Mouse (Mus musculus): ENCODE results near the gene Ypel2.

Gene Ypel2

DNA sequence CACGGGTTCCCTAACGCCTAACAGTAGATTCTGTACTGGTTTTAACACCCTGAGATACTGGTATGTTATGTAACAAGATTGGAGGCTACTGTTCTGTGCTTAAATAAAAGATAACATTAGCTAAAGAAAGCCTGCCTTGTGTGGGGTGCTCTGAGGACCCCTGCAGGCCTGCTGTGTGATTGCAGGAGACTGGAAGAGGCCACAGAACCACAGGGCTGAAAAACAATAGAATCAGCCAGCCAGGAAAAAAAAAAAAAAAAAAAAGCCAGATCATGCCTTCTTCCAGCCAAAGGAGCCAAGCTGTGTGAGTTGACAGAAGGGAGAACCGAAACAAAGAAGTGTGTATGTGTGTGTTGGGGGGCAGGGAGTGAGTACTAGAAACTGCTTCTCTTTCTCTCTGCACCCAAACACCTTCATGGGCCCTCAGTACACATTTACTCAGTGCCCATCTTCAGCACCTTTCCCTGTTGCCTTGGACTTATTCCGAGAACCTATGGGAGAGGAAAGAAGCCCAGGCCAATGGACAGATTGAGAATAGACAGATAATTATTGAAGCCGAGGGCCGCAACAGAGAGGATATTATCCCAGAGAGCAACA, 2.2 kb upstream of the Ypel2 start:
- peak; percentile 65 to 70 for DNase-seq (ENCODE audit: low spot score in 2 of 2)

DNA sequence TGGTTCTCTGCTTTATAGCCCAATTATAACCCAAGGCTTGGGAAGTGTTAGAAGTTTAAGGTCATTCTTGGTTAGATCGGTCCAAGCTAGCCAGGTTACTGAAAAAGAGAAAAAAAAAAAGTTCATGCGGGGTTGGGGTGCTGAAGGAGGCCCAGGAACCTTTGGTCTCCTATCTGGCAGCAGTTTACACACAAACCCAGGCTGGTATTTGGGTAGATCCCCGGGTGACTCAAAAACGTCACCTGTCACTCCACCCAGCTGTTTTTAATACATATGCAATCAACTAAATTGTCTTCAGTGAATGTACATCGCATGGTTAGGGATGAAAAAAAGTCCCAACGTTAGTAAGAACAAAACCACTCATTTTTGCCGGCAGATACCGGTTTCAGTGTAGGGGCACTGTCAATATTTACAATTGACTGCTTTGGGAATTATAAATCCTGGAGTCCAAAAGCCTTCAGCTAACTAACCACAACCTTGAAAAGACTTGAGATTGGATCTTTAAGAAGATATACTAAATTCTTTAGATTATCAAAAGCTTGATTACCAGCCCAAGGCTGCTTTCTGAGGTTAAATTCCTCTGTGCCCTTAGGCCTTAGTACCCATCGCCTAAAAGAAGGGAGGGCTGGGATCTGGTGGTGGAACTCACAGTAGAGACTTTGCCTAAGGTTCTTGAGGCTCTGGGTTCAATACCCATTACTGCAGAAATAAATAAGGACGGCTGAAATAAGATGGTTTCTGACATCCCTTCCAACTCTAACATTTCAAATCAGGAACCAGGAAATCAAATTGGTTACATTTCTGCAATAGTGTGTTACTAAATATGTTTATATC, 1.5 kb upstream of the Ypel2 start:
- DNase-seq (ENCODE audit: low spot score in 2 of 2), result no peak

DNA sequence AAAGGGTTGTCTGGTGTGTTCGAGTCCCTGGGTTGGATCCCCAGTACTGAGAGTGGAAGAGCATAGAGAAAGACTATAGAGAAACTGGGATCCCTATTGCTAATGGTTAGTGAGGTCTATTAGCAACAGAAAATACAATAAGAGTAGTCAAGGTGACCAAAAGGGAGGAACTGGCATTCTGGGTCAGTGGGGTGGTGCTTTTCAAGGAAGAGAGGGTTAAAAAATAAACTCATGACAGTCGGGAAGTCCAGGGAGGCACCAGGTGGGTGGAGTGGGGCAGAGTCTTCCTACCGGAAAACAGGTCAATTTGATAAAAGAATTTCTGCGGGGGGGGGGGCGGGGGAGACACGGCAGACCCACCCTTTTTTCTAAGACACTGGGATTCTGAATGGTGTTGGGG, 823 bp upstream of the Ypel2 start:
- no peak for DNase-seq (ENCODE audit: low spot score in 2 of 2)

DNA sequence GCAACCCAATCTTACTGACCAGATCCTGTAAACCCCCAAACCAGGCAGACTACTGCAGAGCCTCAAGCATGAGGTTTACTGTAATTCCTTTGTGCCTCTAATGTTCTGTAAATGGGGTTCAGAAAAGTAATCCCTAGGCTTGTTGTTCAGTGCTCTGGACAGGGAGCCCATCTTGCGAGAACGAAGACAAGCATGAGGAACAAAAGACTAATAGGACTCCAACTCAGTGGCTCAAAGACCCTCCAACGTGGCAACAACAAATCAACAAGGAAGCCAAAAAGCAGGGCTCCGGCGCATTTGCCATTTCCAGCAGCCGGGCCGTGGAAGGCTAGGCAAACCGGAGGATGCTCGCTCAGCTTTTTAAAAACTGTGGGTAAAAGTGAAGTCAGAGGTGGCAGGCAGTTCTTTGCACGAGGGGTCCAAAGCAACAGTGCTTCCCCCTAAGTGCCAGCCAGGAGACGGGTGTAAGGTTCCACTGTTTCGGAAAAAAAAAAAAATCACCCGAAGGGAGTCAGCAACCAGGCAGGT, 982 bp downstream of the Ypel2 start:
- DNase-seq (ENCODE audit: low spot score in 2 of 2), result no peak

DNA sequence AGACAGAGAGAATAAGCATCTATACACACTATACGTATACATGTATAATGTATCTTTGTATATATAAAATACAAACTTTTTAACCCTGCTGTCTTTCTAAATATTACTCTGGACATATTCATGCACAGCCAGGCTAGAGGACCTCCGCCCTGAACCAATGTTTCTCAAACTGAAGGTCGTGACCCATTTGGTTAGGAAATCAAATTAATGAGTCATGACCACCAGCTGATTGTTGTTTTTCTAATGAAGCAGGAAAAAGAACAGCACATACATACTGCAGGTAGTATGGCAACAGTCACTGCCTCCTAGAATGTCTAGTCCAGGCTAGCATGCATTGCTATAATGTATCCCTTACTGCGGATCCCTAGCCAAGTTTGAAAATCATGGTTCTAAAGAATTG, 2.3 kb downstream of the Ypel2 start:
- no peak for DNase-seq (ENCODE audit: low spot score in 2 of 2)

DNA sequence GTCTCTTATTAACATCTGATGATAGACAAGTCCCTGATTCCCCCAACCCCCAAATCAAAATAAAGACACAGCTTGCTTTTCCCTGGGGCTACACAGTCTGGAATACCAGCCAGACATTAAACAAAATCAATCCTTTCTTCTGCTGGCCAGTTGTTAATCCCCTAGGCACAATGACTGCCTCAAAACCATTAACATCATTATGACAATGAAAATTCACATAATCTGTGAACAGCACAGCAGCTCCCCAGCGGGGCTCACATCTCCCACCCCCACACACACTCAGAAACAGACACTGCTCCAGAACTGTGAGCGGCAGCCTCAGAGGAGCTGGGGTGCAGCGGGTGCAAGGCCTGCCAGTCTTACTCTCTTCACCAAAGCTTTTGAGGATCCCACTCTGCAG, 3.2 kb downstream of the Ypel2 start:
- DNase-seq (ENCODE audit: low spot score in 2 of 2), result no peak

DNA sequence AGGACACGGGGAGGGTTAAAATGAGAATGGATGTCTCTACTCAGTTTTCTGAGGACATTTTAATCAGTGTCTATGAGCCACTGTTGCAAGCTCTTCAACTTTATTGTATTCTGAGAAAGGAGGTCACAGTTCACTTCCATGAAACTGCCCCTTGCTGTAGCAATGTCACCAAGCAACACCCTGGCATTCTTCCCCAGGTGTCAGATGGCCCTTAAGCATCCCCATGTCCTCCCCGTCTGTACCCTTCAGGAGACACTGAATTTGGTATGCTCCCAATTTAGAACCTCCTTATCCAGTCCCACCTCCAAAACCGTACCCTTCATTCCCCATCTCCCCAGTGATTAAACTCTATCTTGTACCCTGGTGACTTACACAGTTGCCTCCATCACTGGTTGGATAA, 8.5 kb downstream of the Ypel2 start:
- no peak for DNase-seq (ENCODE audit: low spot score in 2 of 2)

DNA sequence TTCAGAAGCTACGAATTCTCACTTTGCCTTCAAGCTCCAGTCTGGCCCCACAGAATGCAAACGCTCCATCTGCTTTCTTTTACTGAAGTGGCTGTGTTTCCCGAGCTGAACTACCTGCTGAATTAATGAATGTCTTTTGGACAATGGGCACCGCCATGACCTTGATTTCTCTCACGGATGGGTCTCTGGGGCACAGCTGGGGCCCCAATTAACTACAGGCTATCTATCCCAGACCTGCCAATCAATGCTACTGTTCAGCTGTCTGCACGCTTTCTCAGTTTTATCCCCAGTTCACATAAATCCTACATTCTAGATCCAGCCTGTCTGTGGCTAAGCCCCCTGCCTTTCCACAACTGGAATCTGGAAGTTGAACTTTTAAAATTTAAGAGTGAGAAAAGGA, 10.5 kb downstream of the Ypel2 start:
- DNase-seq (ENCODE audit: low spot score in 2 of 2), result no peak

DNA sequence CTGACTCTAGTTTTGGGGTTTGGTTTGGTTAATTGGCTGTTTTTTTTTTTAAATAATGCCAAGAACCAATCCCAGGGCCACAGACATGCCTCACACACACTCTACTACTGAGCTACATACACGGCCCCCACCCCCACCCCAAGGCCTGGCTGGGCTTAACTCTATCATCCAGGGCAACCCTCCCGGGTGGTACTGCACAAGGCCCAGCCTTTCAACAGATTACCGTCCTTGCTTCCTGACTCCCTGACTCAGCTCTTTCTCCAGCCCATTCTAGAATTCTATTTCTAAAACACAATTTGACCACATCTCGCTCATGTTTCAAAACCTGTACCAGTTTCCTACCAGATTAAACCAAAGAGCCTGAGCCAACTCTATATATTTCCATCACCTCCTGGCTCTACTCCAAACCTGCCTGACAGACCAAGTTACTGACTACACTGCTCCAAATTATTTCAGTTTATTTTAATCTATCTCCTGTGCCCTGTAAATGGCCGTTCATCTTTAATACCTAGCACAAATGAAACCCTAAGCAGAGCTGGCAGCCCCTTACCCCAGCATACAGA, 12.2 kb downstream of the Ypel2 start:
- no peak for DNase-seq (ENCODE audit: low spot score in 2 of 2)

DNA sequence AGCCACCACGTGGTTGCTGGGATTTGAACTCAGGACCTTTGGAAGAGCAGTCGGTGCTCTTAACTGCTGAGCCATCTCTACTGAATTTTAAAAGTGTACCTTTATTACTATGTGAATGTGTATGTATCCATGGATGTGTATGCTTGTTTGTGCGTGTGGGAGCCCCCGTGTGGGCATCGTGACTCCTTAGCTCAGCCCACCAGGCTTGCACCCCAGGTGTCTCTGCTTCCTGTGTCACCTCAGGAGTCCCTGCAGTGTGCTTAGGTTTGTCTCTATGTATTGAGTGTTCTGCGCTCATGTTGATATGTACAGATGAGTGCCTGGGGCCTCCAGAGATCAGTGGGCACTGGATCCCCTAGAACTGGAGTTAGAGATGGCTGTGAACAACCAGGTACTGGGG, 13.0 kb downstream of the Ypel2 start:
- no peak for DNase-seq (ENCODE audit: low spot score in 2 of 2)

DNA sequence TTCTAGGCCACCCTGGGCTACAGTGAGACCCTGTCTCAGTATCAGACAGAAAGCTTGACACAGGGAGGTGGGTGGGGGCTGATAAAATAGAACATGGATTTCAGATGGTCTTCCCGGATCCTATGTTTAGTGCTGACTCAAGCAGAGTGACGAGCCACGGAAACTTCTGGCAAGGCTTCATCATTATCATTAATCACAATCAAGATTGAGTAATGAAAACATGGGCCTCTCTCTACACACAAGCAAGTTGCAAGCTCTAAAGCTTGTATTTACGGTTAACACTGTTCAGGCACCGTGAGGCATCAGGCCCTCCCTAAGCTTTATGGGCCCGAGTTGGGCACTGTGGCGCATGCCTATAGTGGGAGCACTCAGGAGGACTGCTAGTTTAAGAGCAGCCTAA, 13.7 kb downstream of the Ypel2 start:
- no peak for DNase-seq (ENCODE audit: low spot score in 2 of 2)

DNA sequence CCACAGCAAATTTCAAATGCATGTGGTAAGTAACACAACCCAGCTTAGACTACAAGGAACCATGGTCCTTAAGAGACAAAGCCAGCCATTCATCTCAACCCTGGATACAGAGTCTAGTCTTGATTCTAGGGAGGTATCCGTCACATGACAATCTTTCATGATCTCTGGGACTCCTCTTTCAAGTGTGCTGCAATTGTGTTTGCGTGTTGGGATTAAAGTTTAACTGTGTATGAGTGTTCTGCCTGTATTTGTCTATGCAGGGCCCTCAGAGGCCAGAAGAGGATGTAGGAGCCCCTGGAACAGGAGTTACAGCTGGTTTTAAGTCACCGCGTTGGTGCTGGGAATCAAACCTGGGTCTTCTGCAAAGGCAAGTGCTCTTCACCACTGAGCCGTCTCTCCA, 16.3 kb downstream of the Ypel2 start:
- DNase-seq (ENCODE audit: low spot score in 2 of 2), result no peak

DNA sequence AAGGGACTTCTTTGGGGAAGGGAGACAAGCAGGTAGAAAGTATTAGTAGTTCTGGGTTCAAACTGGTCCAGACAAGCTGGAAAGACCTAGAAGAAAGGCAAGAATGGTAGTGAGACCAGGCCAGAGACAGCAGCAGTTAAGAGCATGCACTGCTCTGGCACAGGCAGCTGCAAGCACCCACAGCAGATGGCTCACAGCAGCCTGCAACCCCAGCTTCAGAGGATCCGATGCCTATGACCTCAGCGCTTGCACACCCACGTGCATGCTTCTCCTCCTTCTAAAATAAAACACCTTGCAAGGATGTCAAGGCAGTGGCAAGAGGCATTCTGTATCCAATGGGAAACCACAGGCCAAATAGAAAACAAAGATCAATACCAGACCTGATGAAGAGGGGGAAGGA, 19.1 kb downstream of the Ypel2 start:
- DNase-seq (ENCODE audit: low spot score in 2 of 2), result no peak

DNA sequence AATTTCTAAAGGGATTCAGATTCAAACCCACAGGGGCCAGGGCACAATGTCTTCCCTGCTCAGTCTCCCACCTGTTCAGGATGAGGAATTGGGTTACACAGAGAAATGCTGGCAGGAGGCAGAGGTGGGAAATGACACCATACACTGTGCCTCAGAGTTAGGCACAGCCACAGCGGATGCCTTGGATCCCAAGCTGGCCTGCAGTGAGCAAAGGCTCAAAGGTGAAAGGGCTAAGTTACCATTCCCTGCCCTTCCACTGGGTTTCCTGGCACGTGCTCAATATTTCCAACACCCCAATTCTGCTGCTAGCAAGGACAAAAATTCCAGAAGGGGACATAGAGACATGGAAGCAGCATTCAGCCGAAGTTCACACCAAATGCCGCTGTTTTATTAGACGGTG, 20.3 kb downstream of the Ypel2 start:
- DNase-seq (ENCODE audit: low spot score in 2 of 2), result no peak

DNA sequence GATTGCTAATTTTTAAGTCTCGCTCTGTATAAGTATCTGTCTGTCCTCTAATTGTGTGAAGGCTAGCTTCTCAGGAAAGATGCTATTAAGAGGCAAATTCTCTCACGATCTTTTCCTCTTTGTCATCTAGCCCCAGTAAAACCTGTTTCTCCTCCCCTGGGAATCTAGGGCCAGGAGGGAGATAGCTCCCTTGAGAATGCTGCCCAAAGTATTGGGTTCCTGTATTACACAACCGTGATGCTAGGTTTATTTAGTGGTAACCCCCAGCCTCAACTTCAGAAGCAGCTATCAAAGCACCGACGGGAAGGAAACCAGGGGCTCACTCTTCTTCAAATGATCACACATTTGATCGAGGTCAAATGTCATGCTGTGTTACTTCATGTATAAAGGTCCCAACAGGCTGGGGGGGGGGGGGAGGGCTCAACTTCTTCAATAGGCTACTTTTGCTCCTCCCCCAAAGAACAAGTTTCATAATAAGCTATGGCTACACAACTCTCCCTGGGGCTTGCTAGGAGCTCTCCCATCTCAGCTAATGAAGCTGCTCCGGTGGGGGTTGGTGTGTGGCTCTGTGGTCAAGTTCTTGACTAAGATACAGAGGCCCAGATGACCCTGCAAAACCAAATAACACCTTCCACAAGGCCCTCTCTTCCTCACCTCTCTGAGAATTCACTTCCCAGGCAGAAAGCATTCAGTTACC, 22.3 kb downstream of the Ypel2 start:
- DNase-seq (ENCODE audit: low spot score in 2 of 2), result no peak

DNA sequence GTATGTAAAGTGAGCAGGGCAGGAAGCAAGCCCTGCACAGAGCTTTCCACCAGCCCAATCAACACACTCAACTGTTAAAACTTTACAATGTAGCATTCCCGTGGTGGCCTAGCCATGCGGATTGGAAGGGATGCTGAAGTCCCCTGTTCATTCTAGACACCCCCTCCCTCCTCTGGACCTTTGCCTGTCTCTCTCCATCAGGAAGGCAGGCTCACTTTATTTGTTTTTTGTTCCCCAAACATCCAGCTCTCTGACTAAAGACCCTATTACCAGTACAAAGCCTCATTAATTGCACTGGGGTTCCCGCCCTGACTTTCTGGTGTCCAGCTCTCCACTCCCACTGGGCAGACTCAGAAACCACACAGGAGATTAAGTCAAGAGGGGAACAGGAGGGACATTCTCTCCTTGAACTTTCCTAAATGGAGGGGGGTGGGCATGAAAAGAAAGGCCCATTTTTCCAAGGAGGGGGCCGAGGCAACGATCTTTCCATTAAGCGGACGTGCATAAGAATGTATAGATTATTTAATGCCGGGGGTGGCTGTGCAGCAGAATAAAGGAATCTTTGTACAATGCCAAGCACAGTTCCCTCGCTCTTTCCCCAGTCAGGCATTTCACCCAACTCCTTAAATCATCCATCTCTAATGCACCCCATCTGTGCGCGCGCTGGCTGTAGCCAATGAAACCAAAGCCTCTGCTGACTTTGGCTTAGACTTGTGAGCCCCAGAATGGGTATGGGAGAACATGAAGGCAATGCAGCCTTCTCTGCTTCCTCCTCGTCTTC, 24.3 kb downstream of the Ypel2 start:
- no peak for DNase-seq (ENCODE audit: low spot score in 2 of 2)

DNA sequence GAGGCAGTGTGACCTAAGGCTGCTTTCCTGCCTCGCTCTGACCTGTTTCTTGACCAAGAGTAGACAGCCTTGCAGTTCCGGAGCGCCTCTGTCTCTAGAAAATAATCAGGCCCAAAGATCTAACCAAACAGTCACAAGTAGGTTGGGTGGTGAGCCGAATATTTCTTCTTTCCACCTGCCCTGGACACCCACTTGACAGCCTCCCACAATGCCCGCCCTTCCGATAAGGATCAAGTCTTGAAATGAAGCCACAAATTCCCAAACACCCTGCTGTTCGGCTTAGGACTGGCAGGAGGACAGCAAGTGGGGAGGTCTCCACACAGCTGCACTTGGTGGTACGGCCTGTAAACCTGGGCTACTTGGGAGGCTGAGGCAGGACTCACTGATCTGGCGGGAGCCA, 26.0 kb downstream of the Ypel2 start:
- DNase-seq (ENCODE audit: low spot score in 2 of 2), result no peak

DNA sequence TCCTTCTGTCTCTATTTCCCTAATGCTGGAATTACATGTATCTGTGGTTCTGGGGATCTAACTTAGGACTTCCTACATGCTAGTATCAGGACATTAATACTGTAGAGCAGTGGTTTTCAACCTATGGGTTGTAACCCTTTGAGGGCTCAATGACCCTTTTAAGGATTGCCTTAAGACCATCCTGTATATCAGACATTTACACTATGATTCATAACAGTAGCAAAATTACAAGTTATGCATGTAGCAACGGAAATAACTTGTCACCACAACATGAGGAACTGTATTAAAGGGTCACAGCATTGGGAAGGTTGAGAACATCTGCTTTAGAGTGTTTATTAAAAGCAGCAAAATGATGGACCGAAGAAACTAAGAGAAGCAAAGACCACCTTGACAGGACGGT, 26.8 kb downstream of the Ypel2 start:
- DNase-seq (ENCODE audit: low spot score in 2 of 2), result no peak

DNA sequence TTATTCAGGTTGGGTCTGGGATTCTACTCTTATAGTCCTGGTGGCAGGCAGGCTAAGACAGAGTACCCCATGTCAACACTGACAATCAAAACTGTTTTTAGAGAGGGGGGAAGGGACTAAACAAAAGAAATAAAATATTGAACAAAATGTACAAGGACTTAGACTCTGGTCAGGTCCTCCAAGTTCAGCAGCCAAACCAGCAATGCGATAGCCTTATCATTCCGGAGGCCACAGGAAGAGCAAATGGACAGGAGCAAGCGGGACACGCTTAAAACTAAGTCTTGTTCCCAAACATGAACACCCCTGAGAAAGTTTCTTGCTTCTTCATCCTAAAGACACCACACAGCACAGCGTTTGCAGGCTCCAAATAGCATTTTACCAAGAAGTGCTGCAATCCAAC, 28.4 kb downstream of the Ypel2 start:
- DNase-seq (ENCODE audit: low spot score in 2 of 2), result no peak

DNA sequence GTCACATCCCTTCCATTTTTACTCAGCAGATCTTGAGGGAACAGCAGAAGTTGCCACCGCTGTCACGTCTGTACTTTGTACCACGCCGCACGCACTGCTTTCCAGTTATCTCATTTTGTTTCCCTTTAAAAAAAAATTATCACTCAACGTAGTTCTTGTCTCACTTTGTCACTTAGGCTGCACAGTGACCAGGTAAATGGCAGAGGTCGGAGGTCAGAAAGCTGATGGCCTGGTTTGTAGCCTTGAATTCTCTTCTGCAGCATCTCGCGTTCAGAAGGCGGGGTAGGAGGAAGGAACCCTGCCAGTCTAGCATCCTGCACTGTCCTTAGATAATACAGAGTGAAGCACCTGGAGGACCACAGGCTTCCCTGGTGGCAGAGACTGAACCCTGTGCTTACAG, 29.8 kb downstream of the Ypel2 start:
- no peak for DNase-seq (ENCODE audit: low spot score in 2 of 2)

DNA sequence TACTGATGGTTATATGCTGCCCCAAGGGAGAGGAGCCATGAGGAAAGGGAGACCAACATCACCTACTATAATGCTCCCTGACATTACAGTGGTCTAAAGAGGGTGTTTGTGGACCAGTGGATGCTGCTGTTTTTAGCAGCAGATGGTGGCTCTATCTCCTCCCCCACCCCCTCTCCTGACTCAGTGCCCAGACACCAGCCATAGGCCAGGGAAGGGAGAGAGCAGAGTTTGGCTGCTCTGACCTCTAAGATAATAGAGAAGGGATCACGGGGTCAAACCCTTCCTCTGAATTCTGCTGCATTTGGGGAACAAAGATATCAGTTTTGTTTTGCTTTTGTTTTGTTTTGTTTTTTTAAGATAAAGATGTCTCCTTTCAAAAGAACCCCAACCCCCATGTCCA, 30.5 kb downstream of the Ypel2 start:
- DNase-seq (ENCODE audit: low spot score in 2 of 2), result peak; percentile 43 to 44

DNA sequence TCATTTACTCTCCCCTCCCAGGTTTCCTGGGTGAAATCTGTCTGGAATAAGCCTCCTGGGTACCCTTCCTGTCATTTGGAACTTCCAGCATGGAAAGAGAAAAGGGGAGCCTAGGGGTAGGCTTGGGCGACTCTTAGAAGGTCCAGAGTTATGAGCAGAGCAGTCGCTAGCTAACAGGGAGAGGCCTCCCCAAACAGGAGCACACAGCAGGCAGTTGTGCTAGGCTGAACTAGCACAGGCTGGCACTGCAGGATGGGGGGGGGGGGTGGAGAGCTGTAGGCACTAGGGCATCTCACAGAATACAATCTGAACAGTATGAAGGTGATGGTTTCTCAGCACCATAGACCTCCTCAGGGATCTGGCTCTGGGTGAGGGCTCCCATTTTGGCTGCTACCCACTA, 31.1 kb downstream of the Ypel2 start:
- no peak for DNase-seq (ENCODE audit: low spot score in 2 of 2)
